Mouse (Mus musculus): ENCODE data around the gene Gm20388.
A peak's percentile ranks its signal among the peaks of the same experiment; 100 is the strongest.

The Gm20388 gene

DNA sequence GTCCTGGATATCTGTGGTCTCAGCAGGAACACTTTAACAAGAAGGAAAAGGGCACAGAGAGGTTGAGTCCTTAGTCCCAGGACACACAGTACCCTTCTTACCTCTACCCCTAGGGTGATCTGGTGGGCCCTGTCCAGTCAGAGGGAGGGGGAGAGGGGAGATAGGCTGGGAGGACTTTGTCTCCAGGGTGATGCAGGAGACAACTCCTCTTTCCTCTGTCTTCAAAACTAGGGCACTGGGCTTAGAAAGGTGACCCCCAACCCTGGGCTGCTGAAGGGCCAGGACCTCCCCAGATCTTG is 316.9 kb downstream of the Gm20388 start:
- no peak for DNase-seq (ENCODE audit: low read depth, low spot score)

DNA sequence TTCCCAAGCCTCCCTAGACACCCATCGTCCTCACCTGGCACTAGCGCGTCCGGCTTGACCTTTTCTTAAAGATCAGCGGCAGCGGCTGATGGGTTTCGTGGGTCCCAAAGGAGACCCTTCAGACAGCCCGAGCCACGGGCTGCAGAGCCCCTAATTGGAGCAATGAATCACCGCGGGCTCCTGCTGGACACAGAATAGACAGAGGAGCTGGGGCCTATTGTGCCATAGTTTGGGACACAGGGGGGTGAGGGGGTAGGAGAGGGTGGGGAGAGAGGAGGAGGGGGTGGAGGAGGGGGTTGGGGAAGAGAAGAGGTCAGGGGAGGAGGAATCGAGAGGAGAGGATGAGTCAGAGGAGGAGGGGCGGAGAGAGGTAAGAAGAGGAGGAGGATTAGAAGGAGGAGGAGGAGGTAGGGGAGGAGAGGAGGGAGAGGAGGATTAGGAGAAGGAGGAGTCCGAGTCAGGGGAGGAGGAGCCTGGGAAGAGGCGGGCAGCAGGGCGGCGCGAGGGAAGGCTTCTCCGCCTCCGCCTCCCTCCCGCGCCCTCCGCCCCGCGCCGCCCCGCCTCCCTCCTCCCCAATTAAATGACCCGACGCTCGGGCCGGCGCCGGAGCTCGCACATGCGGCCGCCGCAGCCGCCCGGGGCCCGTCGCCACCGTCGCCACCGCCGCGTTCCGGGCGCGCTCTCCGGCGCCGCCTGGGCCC is 317.4 kb downstream of the Gm20388 start, which contains the start of gene Gse1:
Gene Gse1, plus strand, starts transcription at position 566 of the 701 bp plus-strand sequence.
- peak; percentile 28 for DNase-seq (ENCODE audit: low read depth, low spot score)

DNA sequence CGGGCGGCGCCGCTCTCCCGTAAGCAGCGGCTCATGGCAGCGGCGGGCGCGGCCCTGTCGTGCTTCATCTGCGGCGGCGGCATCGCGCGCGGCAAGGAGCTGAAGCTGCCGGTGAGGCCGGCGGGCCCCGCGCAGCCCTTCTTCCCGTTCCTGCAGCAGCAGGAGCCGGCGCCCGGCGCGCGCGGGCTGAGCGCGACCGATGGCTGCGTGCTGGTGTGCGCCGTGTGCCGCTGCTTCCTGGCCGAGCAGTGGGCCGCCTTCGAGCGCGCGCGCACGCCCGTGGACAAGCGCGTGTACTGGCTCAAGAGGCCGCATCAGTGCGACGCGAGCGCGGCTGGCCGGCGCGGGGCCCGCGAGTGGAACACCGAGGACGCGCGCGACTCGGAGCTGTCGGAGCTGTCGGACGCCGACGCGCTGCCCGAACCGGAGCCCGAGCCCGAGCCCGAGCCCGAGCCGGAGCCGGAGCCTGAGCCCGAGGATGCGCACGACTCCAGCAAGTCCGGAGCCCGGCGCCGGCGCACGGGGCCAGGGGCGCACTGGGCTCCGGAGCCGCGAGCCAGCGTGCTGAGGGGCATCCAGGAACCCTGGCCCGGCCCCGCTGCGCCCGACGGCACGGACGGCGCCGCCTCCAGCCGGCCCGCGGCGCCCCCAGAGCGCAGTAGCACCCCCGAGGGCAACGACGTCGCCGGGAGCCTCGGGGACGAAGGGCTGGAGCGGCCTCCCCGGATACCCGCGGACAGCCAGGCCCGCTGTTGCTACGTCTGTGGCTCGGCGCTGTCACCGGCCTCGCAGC is 318.3 kb downstream of the Gm20388 start:
- peak; percentile 17 for DNase-seq (ENCODE audit: low read depth, low spot score)

DNA sequence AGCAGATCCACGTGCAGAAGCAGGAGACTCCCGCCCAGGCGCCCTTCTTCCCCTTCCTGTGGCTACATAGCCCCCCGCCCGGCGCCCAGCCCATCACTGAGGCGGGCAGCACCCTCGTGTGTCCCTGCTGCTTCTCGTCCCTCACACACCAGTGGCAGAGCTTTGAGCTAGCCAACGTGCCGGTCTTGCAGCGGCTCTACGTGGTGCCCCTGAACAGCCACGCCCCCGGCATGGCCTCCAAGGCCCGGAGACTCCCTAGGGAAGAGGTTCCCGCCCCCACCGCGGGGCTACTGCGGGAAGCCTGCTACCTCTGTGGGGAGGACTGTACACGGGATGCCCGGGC is 318.9 kb downstream of the Gm20388 start:
- no peak for DNase-seq (ENCODE audit: low read depth, low spot score)

DNA sequence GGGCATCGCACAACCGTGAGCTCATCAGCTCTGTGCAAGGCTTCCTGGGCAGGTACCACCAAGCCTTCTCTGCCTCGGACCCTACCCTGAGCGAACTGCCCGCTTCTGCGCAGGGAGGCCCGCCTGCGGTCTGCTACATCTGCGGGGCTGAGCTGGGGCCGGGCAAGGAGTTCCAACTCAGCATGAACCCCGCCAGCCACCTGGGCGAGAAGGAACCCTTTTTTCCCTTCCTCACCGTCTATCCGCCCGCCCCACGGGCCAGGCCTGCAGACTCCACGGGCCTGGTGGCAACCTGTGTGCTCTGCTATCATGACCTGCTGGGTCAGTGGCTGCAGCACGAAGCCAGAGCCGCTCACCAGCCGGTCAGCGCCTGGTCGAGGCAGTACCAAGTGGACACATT is 319.4 kb downstream of the Gm20388 start:
- no peak for DNase-seq (ENCODE audit: low read depth, low spot score)

DNA sequence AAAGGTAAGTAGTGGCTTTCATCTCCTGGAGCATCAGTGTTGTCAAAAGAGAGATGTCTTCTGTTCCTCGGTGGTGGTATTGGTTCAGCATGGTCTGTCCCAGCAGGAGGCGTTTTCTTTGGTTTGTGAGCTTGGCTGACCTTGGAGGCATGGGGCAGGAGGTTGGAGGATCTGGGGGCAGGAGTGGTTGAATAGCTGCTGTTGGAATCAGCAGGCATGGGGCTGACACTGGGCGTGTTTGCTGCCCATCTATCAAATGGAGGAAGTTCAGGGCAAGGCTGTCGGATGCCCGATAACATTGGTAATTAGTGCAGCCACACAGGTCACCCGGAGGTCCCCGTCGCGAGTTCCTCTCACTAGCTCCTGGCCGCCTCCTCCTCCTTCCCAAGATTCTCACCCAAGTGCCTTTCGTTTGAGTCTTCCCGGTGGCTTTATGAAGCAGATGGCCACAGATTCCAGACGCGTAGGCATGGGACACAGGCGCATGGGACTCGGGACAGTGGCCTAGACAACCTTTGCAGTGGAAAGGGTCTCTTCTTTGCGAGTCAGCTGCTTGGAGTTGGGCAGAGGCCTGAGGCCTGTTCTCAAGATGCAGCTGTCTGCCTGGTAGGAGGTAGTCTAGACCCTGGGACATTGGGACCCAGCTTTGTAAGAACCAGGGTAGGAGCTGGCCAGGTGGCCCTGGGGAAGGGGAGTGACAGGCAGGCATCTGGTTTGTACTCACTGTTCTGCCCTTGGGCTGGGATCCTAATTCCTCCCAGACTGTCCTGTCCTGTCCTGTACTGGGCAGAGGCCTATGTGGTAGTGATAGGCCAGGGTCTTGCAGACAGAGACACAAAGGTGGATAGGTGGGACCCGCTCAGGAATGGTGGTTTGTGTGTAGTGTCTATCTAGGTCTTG is 320.3 kb downstream of the Gm20388 start:
- DNase-seq (ENCODE audit: low read depth, low spot score): no peak

DNA sequence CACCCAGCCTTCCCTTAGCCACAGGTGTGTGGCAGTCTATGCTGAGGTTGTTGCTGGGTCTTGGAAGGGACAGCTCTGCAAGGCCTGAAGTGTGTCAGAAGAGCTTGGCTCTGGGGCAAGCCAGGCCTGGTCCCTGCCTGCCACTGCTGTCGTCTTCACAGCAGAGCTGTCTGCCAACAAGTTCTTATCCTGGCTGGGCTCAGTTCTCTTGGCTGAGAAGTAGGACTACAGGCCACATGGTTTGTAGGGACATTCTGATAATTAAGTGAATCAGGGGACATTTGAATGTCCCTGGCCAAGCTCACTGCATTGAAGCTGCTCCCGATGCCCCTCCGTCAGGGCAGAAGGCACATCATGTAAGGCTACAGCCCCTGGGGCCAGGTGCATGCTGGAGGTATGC is 321.2 kb downstream of the Gm20388 start:
- DNase-seq (ENCODE audit: low read depth, low spot score): no peak

DNA sequence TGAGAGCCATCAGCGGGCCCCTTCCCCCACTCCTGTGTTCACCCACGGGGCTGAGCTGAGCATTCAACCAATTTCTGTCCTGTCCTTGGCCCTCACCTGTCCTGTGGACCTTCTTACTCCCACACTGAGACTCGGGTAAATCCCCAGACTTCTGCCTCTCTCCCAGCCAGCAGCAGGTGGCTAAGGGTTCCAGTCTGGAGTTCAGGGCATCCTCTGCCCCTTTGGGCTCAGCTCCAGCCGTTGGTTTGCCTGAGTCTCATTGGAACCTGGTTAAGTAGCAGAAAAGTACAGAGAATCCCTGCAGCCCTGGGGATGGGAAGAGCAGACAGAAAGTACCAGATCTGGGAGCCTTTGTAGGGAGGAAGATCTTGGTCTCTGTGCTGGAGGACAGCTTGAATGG is 321.8 kb downstream of the Gm20388 start:
- no peak for DNase-seq (ENCODE audit: low read depth, low spot score)

DNA sequence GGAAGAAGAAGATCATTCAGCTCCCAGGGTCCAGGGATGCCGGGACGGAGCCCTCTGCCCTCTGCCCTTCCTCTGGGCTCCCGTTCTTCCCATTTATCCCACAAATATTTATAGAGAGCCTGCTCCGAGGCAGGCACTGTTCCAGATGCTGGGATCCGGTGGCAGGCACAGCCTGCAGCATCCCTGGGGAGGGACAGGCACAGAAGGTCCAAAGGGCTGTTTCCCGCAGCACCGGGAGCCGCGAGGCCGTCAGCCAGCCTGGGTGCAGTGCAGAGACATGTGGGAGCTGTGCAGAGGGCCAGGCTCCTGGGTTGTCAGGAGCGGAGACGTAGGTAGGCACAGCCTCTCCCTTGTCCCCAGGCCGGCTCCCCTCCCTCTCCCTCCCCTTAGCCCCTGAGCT is 322.3 kb downstream of the Gm20388 start:
- no peak for DNase-seq (ENCODE audit: low read depth, low spot score)

DNA sequence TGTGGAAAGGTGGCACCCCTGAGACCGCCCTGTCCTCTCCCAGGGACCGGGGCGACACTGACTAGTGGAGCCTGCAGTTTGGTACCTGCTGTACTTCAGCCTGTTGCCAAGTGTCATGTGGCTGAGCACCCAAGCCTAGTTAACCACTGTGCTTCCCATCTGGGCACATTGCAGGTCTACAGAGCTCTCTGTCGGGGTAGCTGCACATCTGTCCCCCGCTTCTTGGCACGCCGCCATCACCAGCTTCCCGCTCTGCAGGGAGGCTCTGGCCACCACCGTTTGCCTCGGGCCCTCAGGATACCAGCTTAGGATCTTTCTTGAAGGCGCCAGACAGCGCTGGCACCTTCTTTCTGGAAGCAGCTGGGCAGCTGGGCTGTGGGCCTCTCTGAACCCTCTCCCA is 323.8 kb downstream of the Gm20388 start:
- DNase-seq (ENCODE audit: low read depth, low spot score): no peak

DNA sequence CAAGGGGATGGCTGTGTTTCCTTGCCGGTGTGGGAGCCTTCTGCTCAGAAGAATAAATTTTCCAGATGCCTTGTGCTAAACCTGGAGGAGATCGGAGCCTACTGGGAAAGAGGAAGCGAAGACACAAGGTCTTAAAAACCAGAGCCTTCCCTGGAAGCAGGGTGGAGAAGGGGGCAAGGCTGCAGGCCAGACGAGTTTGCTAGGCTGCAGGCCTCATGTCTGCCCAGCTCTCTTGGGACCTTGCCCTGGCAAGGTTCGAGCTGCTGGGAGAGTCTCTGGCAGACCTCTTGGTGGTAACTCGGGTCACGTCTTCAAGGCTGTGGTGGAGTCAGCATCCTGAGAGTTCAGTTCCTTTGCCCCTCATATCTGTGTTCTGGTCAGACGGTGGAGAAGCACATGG is 324.2 kb downstream of the Gm20388 start:
- DNase-seq (ENCODE audit: low read depth, low spot score): no peak

DNA sequence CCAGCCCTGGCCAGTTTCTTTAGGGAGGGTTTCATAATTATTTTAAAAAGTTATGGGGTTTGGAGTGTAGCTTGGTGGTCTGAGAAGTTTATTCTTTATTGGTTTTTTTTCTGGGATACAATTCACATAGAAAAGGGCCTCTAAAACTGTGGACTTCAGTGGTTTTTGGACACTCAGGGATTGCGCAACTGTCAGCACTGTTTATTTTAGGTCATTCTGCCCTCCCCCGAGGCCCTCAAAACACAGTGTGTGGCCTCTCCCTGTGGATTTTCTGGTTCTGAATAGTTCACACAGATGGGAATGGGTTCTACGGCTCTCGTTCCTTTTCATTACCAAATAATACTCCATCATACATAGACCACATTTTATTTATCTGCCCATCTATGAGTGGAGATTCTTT is 332.6 kb downstream of the Gm20388 start:
- no peak for DNase-seq (ENCODE audit: low read depth, low spot score)

DNA sequence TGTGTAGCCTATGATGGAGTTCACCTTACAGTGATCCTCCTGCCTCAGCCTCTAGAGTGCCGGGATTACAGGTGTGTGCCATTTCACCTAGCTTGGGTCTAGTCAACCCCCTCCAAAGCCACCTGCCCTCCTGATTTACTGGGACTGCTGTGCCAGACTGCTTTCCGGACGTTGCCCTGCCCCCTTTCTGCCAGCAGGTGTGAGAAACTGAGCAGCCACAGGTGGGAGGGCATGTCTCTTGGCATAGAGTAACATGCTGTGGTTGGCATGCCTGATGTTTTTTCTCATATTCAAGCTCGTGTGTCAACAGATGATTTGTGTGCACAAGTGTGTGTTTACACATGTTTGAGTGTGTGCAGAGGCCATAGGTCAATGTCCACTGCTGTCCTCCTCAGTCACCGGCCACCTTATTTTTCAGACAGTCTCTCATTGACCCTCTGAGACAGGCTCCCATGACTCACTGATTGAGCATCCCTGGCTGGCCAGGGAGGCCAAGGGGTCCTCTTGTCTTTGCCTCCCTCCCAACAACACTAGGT is 333.3 kb downstream of the Gm20388 start:
- no peak for DNase-seq (ENCODE audit: low read depth, low spot score)

DNA sequence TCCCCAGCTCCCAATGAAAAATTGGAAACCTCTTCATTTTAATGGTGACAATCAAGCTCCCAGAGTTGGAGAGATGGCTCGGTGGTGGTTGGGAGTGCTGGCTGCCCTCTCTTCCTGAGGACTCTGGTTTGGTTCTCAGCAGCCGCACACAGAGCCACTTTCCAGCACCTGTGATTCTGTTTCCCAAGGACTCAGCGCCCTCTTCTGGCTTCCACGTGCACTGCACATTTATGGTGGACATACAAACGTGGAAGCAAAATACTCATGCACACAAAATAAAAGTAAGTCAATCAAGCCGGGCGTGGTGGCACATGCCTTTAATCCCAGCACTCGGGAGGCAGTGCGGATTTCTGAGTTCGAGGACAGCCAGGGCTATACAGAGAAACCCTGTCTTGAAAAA is 333.9 kb downstream of the Gm20388 start:
- no peak for DNase-seq (ENCODE audit: low read depth, low spot score)

DNA sequence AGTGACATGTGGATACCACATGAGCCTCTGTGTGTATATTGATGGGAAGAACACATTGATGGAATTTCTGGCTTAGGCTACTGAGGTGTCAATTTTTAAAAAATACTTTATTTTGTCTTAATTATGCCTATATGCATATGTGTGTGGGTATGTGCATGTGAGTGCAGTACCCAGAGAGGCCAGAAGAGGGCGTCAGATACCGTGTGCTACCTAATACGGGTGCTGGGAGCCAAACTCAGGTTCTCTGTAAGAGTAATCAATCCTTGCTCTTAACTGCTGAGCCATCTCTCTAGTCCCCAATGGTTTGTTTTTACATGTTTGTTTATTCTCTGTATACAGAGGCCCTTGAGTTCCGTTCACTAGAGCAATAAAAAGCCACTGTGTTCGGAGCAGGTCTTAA is 337.0 kb downstream of the Gm20388 start:
- no peak for DNase-seq (ENCODE audit: low read depth, low spot score)

DNA sequence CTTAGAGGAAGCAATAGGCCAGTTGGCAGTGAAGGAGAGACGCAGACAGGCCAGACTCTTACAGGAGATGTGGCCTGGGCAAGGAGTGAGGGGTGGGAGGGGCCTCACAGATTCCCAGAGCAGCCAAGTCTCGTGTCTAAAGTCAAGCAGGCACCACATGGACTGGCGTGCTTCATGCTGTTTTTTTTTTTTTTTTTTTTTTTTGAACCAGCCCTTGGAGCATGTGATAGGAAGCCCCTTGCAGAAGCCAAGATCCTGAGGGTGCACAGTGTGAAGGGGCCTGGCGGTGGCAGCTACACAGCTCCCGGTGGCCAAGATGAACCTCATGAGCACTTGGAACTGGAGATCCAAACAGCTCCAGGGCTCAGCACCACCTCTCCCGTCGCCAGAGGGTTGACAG is 337.4 kb downstream of the Gm20388 start:
- no peak for DNase-seq (ENCODE audit: low read depth, low spot score)

DNA sequence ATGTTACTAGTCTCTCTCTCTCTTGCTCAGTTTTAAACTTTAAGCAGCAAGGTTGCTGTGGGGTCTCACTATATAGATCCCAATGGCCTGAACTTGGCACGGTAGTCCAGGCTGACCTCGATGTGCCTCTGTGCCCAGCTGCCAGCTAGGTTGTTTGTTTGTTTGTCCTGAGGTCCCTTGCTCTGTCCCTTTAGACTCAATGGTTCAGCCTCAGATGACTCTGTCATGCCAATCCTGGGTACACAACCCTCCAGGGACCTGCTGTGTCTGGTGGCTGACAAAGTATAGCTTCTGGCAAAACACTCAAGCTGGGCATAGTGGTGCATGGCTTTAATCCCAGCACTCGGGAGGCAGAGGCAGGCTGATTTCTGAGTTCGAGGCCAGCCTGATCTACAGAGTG is 337.8 kb downstream of the Gm20388 start:
- no peak for DNase-seq (ENCODE audit: low read depth, low spot score)

DNA sequence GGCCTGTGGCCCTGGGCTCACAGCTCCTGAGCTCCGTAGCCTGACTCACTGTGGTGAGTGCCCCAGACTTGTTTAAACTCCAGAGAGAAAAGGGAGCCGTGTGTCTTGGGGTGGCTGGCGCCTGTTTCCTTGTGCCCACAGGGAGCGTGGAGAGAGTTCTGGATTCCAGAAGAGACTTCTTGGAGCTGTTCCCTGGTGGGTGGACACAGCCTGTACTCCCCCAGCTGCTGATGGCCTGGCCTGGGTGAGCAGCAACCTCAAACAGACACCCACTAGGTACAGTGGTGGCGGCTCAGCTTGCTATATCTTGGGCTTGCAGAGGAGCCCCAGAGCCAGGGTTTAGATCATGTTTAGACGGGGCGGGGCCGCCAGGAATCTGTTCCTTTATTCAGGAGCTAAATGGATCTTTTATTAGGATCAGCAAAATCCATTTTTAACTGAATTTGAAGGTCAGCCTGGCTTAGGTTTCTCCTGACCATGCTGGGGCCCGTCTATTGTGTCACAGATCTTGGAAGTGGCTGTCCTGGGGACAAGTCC is 339.2 kb downstream of the Gm20388 start:
- no peak for DNase-seq (ENCODE audit: low read depth, low spot score)

DNA sequence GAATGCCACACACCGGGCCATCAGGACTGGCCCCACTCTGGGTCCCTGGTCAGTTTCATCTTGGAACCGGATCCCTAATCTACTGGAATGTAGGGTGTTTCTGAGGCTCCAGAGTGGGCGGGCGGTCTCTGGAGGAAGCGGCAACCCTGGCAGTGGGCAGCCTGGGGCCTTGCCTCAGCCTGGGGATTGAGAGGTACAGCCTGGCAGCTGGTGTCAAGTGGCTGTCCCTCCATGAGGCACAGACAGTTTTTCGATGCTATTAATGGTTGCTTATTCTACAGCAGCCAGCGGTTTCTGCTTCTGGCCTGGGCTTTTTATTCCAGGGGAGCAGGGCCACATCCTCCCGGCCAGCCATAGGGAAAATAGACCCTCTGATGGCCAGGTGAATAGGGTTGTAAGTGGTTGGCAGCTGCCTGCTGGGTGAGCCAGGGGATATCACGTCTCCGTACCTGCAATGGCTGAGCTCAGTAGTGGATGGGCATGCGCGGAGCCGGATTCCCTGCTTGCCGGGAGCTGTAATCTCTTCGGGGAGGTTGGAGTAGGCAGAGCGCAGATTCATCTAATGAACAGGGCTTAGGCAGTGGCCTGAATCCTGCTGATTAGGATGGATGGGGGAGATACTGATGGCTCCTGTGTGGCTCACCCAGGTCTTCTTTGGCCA is 340.2 kb downstream of the Gm20388 start:
- DNase-seq (ENCODE audit: low read depth, low spot score): no peak

DNA sequence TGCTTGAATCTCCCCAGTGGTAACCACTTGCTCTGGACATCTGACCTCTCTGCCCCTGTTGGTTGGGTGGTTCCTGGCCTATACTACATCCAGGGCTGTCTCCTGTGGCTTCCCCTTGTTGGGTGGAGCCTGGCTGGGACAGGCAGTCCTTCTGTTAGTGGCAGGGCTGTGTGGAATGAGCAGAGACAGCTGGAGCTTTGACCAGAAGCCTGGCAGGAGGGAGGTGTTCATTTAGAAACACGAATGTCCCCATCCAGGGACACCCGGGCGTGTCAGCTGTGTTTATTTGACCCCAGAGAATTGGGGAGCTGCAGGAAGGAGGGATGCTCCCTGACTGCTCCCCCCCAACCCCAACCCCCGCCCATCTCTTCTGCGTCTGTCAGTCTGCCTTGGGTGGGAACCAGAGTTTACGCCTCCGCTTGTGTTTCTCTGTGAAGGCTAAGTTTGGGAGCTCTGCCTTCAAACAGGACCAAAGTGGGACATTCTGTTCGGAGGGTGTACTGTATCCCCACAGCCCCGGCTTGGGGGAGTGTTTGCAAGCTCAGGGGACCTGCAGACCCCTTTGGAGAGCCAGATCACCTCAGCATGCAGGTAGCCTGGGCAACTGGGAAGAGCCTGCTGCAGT is 340.9 kb downstream of the Gm20388 start:
- no peak for DNase-seq (ENCODE audit: low read depth, low spot score)

DNA sequence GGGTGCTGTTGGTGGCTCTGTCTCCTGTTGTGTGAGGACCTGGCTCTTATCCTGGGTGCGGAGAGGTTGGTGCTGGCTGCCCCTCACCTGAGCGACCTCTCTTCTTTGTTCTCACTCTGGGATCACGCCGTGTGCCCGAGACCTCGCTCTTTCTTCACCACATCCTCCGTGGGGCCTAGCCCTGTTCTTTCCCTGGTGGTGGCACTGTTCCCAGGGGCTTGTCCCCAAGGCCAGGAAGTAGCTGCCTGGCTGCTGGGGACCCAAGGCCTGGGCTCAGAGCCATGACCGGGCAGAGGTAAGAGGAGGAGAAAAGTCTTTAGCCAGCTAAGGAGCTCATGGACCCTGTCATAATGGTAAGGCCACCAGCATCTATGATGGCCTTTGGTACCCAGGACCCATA is 343.0 kb downstream of the Gm20388 start:
- no peak for DNase-seq (ENCODE audit: low read depth, low spot score)

Measured in CD4-positive helper T cell, adult 2 months (primary cell).